Comparison of ENCODE assay signal across 24 mouse cellular contexts in genomic region chr5:92901870-92902269, GRCm38 (mm10).
DNase-seq lines count a peak whose midpoint lies in the region; ATAC-seq lines count a peak whose summit lies in the region.
"Had no signal": no experiment of that assay in that cellular context is flagged by ENCODE, and none has a peak within 500 bp of the region (broad histone marks: within the 10 kb centered on the region; RNA-seq: fewer than 3 reads in every experiment).

No protein-coding gene starts in this region.

- WGBS in heart, embryonic 15.5 days = 65% methylated on average over 7 of the region's 7 CpGs
- WGBS in intestine, embryonic 16.5 days = 45% methylated on average over 7 of the region's 7 CpGs

- peaks cover 54% of the 10 kb centered on the region for H3K4me1 ChIP-seq in heart, embryonic 15.5 days (replicated peaks)
- H3K4me1 ChIP-seq in intestine, embryonic 16.5 days (ENCODE audit: control insufficient read depth, insufficient read depth, low read length) = peaks cover 28% of the 10 kb centered on the region

- no peak overlapping the region for H3K4me3 ChIP-seq in heart, embryonic 15.5 days
- H3K4me3 ChIP-seq in intestine, embryonic 16.5 days (ENCODE audit: low read length) = no peak overlapping the region
- H3K4me3 ChIP-seq: embryonic facial prominence, embryonic 12.5 days; heart, adult 2 months; limb, embryonic 10.5 days had no signal

- H3K9ac ChIP-seq in heart, embryonic 15.5 days = no peak overlapping the region
- peak overlapping the region; percentile 41; the same call in 1 of the 2 replicates for H3K9ac ChIP-seq in intestine, embryonic 16.5 days (ENCODE audit: low read depth, low read length)
- H3K9ac ChIP-seq: embryonic facial prominence, embryonic 12.5 days; forebrain, postnatal 0 days had no signal

- intact Hi-C loops in heart, postnatal 10 days (cut with DNase I) = loop anchor here (5.0 kb wide), 1 partner anchor 155 kb away; no protein-coding TSS in a partner anchor

- no peak overlapping the region for H3K4me2 ChIP-seq in heart, embryonic 15.5 days
- H3K4me2 ChIP-seq in intestine, embryonic 16.5 days (ENCODE audit: low read depth, low read length) = peak overlapping the region; percentile 20
- H3K4me2 ChIP-seq: embryonic facial prominence, embryonic 12.5 days had no signal

- H3K9me3 ChIP-seq in heart, embryonic 15.5 days (replicated peaks) = no peaks in the 10 kb centered on the region
- H3K9me3 ChIP-seq in intestine, embryonic 16.5 days (ENCODE audit: control insufficient read depth, low read length) = no peaks in the 10 kb centered on the region
- H3K9me3 ChIP-seq: embryonic facial prominence, embryonic 12.5 days; limb, embryonic 10.5 days had no signal

- H3K27me3 ChIP-seq in heart, embryonic 15.5 days = no peaks in the 10 kb centered on the region
- no peaks in the 10 kb centered on the region for H3K27me3 ChIP-seq in intestine, embryonic 16.5 days (replicated peaks; ENCODE audit: control insufficient read depth, insufficient read depth, low read length)
- H3K27me3 ChIP-seq: CH12.LX; embryonic facial prominence, embryonic 12.5 days had no signal

- DNase-seq in heart, postnatal 10 days = no peak
- peak; percentile 21 to 22 for DNase-seq in kidney, postnatal 36 days
- DNase-seq in kidney, adult 8-10 months = no peak
- peak; percentile 62 for DNase-seq in yolk sac, embryonic 10.5 days (ENCODE audit: low spot score)
- DNase-seq: adrenal gland, adult 2 months; B cell, adult 2 months; cerebellum, adult 11-12 months; cerebellum, postnatal 10 days; forebrain, postnatal 0 days; gastrocnemius, postnatal 25 days; heart, adult 2 months; heart, postnatal 36 days; kidney, adult 18-20 months; liver had no signal

- no peak for ATAC-seq in heart, embryonic 15.5 days (replicated peaks; ENCODE audit: insufficient number of reproducible peaks, insufficient read depth, low FRiP score, low read depth)
- ATAC-seq in intestine, embryonic 16.5 days = 0 out of 2 replicates have a peak, but pooled peaks have one; percentile 19
- no peak for ATAC-seq in cerebellum, adult (ENCODE audit: insufficient number of reproducible peaks, low FRiP score, low TSS enrichment)
- ATAC-seq: forebrain, postnatal 0 days; hindbrain, embryonic 16.5 days; lung, postnatal 0 days had no signal

- no peaks in the 10 kb centered on the region for H3K36me3 ChIP-seq in heart, embryonic 15.5 days
- no peaks in the 10 kb centered on the region for H3K36me3 ChIP-seq in intestine, embryonic 16.5 days (ENCODE audit: control insufficient read depth, insufficient read depth, low read length)
- H3K36me3 ChIP-seq: embryonic facial prominence, embryonic 12.5 days; G1E; limb, embryonic 10.5 days had no signal

- H3K27ac ChIP-seq in heart, embryonic 15.5 days = 0 out of 2 replicates have a peak overlapping the region, but pooled peaks have one; percentile 31
- peak overlapping the region; percentile 91 for H3K27ac ChIP-seq in intestine, embryonic 16.5 days (ENCODE audit: low read length)
- H3K27ac ChIP-seq: embryonic facial prominence, embryonic 12.5 days; heart, adult 2 months; limb, embryonic 10.5 days; macrophage had no signal

Comparison
In these comparisons a context has a peak if more than half of its experiments do, and no peak if none do; other contexts are left out.
1. DNase-seq: peak in kidney, postnatal 36 days (2 of 2) and yolk sac, embryonic 10.5 days (single experiment); none in heart, postnatal 10 days (0 of 2) and kidney, adult 8-10 months (0 of 2).